Mouse (Mus musculus): Measurements from ENCODE around the gene Auh.

Gene Auh

DNA sequence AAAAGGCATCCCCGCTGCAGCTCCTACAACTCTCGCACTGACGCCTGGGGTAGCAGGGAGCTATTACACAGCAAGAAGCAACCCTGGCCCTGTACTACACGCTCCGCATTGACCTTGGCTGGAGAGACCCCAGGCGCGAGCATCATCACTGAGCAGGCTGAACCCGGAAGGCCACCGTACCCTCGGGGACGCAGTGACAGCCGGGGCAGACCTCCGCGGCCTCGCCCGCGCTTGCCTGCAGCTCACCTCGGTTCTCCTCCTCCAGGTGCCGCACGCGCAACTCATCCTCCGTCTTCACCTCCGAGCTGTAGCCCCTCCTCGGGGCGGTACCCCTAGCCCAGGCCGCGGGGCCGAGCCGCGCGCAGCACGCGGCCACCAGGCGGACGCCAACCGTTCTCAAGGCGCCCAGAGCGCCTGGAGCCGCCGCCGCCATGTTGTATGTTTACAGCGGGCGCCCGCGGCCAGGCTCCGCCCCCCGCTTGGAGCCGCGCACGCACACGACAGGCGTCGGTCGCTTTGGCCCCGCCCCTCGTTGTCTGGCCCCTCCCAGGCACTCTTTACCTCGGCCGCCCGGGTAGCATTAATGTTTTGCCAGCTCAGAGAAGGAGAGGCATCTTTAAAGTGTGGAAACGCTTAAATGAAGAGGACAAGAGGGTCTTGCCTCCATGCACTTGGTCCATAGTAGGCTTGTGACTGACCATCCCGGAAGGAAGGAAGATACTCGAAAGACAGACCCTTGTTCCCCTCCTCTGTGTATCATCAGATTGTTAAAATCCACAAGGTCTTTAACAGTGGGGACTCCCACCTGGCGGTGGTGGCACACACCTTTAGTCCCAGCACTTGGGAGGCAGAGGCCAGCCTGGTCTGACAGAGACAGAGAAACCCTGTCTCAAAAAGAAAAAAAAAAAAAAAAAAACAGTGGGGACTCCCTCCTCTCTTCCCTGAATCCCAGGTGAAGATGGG is at the start of gene Auh:
Auh (minus strand) TSS at position 473 of the 963 bp plus-strand sequence.
- DNase-seq (ENCODE audit: low spot score), result peak; percentile 84

GRCm38 (mm10) chr13:52978321-52978981 is 49.0 kb upstream of the Auh start:
- no peak for DNase-seq (ENCODE audit: low spot score)

DNA sequence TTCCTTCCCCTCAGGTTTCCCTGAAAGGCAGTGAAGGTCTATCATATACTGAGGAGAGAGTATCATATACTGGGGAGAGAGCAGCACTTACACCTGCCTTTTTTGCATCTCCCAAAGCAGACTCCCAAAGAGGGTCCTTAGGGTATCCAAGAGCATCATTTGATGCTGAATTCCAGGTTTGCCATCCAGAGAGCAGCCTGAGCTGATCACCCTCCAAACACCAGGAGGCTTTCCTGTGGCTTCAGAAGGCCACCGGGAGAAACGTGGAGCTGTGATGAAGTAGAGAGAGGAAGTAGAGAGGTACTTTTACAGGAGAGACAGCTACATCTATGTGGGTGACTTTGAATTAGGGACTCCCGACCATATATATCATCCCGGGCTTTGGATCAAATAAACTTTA is 48.3 kb upstream of the Auh start:
- DNase-seq (ENCODE audit: low spot score), result no peak

- DNase-seq (ENCODE audit: low spot score), result no peak
These were observed 47.7 kb upstream of the Auh start for GRCm38 (mm10) chr13:52977221-52977609.

DNA sequence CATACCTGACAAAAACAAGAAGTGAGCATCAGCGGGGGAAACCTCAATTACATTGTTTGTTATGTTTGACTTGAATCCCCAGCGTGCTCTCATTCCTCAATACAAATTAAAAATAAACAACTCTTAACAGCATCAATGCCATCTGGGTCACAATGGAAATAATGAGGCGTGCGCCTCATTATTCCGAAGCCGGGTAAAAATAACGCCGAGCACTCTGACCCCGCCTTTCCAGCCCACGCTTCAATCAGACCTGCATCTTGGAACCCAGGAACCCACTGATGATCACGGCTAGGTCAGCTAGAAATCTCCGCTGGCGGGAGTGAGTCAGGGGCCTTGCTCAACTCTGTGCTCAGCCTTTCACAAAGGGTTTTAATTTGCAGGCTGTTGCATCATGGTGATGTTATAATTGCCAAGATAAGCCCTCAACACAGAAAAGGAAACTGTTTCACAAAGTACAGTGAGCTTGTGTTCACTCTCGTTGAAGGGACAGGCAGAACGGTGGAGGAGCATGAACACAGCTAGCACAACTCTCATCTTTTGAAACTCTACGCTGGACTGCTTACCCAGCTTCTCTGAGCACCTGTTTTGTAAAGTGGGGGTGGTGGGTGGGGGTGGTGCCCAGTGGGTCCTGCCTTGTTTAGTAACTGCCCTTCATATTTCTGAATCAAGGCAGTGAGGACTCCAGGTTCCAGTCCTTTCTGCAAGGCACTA is 47.2 kb upstream of the Auh start:
- no peak for DNase-seq (ENCODE audit: low spot score)

DNA sequence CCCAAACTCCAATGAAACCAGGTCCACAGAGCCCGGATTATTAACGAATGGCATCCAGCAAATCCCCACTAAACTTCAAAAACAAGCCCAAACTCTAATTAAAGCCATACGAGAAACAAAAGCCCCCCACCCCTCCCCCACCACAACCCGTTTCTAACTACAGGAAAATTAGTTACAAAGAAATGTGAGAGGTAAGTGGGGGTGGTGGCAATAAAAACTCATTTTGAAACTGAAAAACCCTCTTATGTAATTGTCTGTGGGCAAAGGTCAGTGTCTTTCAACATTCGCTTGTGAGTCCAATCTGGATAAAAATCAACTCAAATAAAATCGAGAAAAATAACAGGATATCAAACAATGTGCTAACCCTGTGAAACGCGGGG is 46.6 kb upstream of the Auh start:
- DNase-seq (ENCODE audit: low spot score), result no peak

DNA sequence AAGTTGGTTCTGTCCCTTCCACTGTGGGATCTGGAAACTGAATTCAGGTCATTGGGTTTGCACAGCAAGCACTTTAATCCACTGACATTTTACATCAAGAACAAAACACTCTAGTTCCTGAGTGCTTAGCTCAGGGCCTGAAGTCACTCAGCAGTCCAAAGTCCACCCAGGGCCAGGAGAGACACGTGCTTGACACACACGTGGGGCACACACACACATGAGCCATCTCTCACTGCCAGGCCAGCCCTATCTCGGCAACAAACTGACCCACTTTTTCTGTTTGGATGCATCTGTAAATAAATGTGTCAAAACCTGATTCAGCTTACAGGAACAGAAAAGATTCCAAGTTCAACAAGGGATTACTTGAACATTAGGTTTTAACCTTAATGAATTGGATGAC is 45.2 kb upstream of the Auh start:
- no peak for DNase-seq (ENCODE audit: low spot score)

- DNase-seq (ENCODE audit: low spot score), result no peak
These were observed 43.9 kb upstream of the Auh start for GRCm38 (mm10) chr13:52973427-52973826.

DNA sequence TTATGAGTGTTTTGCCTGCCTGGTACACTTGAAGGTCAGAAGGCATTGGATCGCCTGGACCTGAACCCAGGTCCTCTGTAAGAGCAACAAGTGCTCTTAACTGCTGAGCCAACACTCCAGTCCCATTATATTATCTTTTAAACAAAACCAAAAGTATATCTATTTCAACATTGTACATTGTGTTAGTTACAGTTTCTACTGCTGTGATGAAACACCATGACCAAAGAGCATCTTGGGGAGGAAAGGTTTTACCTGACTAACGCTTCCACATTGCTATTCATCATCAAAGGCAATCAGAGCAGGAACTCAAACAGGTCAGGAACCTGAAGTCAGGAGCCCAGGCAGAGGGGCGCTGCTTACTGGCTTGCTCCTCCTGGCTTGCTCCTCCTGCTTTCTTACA is 43.1 kb upstream of the Auh start:
- no peak for DNase-seq (ENCODE audit: low spot score)

GRCm38 (mm10) chr13:52970876-52971275 is 41.4 kb upstream of the Auh start:
- DNase-seq (ENCODE audit: low spot score), result no peak

- no peak for DNase-seq (ENCODE audit: low spot score)
These were observed 33.4 kb upstream of the Auh start for GRCm38 (mm10) chr13:52962922-52963321.

DNA sequence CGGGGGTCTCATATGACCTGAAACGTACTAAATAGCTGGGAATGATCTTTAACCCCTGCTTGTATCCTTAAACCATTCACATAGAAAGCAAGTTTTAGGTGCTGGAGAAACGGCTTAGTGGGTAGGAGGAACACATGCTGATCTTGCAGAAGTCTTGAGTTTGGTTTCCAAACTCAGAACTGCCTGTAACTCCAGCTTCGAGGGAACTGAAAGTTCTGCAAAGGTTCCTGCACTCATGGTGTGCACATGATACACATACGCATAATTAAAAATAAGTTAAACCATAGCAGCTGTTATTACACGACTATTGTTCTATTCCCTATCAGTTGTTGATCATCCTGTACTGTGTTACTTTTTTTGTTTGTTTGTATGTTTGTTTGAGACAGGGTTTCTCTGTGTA is 32.9 kb upstream of the Auh start:
- DNase-seq (ENCODE audit: low spot score), result no peak

DNA sequence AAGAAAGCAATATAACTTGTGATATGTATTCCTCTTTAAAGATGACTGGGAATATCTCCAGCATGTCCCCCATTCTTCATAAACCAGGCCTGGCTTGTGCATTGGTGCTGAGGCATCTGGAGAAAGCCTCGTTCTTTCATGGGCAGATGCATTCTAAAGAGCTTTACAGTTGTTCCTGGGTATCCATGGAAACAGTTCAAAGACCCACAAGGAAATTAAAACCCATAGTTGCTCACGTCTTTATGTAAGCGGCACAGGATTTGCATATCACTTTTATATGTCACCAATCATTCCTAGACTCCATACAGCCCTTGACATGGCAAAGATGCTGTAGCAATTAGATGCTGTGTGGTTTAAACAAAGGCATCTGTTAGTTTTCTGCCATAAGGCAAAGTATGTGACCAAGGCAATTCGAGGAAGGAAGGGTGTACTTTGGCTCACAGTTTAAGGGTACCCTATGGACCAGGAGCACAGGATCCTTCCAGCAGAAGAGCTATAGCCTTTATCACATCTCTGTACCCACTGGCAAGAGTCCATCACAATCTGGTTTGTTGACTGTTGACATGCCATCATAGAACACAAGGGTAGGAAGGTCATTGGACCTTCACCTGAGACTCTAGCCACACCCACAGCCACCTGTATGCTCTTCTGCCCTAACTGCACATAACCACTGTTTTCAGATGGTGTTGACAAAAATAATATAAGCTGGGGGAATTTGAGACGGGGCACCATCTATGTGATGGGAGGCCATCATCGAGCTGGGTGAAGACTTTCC is 24.5 kb upstream of the Auh start:
- no peak for DNase-seq (ENCODE audit: low spot score)

- DNase-seq (ENCODE audit: low spot score), result no peak
These were observed 19.7 kb upstream of the Auh start for GRCm38 (mm10) chr13:52949211-52949610.

- DNase-seq (ENCODE audit: low spot score), result no peak
These were observed 18.1 kb upstream of the Auh start for GRCm38 (mm10) chr13:52947545-52947944.

- no peak for DNase-seq (ENCODE audit: low spot score)
These were observed 16.3 kb upstream of the Auh start for GRCm38 (mm10) chr13:52945769-52946168.

DNA sequence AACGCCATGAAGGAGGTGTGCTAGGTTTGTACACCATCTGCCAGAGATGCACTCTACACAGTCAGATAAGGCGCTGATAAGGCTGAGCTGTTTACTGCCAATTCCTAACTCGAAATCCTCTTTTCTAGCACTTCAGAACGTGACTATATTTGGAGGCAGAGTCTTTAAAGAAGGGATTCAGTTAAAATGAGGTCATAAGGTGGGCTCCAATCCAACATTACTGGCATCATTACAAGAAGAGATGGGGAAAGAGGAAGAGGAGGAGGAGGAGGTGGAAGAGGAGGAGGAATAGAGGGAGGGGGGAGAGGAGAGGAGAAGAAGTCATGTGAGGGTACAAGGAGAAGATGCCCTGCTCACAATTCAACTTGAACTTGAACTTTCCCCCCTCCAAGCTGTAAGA is 14.6 kb upstream of the Auh start:
- DNase-seq (ENCODE audit: low spot score), result no peak

DNA sequence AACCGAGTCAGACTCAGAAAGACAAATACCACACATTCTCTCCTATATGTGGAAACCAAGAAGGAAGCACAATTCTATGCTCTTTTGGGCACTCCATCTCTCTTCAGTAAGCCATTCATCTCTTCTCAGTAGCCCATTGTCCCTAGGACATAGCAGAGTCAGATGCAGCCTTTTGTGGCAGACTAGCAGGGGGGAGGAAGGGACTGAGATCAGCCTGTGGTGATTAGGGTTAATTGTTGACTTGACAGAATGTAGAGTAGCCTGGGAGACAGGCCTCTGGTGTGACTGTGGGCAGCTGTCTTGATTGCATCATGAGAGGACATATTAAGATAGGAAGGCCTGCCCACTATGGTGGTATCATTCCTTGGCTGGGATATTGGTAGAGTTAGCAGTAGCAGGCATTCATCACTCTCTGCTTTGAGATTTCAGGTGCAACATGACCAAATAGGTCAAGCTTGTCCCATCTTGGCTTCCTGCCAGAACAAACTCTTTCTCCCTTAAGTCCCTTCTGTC is 13.5 kb upstream of the Auh start:
- no peak for DNase-seq (ENCODE audit: low spot score)

DNA sequence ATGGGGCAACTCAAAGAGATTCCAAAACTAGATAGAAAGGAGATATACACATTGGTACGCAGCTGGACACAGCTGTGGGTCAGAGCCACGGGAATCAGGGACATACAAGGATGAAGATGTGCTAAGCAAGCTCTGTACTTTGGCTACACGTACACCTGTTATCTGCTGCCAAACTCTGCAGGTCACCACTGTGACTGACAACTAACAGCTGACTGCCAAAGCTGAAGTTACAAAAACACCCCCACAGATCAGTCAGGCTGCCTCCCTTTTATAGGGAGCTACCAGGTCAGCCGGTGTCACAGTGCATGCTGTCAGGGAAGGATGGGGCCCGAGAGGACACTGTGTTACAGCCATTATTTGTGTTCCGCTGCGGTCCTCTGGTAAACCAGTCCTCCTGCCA is 11.5 kb upstream of the Auh start:
- no peak for DNase-seq (ENCODE audit: low spot score)

DNA sequence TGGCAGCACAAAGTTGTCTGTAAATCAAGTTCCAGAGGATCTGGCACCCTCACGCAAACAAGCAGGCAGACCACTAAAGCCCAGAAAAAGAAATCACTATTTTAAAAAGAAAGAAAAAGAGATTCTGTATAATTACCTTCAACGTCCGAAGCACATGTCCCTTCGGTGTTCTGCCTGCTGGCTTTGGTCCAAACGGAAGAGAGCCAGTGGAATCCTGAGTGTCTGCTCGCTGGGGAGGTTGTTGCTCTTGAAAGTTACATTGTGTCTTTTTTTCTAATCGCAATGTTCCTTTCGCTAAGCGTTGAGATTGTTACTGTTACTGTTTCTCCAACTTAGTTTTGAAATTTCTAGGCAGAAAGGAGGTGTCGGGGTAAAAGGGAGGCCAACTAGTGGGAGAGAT is 1.1 kb upstream of the Auh start:
- DNase-seq (ENCODE audit: low spot score), result no peak

DNA sequence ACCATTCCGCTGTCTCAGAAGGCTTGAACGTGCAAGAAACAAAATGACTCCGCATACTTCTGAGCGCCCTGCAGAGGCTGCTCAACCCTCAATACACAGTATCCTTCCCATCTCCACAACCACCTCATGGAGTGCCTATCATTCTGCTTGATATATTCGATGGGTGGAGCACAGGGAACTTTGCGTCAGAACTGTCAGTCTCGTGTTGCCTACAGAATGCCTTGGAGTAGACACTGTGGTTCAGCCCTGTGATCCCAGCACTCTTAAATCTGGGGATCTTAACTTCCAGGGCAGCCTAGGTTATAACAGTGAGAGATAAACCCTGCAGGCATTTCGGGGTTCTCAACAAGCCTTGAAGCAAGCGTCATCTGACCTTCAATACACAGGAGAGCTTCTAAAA is 1.1 kb downstream of the Auh start:
- no peak for DNase-seq (ENCODE audit: low spot score)

DNA sequence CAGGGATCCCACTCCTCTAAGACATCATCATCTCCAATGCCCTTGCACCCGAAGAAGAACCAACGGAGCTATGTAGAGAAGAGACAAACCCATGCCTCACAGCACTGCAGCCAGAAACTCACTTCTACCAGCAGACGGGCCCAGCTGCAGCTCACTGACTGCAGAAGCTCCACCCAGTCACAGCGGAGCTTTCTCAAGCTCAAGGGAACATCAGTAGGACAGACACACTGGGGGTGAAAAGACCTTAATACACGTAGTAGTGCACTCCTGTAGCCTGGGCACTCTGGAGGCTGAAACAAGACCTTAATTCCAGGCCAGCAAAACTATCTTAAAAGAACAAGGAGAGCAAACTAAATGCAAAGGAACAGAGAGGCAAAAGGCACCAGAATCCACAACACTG is 5.0 kb downstream of the Auh start:
- DNase-seq (ENCODE audit: low spot score), result no peak

Measured in spleen, adult 12 weeks (tissue).